Mouse (Mus musculus) heart, postnatal 4 days (tissue): Measurements from ENCODE around the gene Coil. TPM values are rescaled to one million over a fixed set of nuclear protein-coding genes. Genes with fewer than 3 reads are reported as not detected.

Experiments used
- total RNA-seq, 2 experiments: library from RNA; stranded (reverse); gene quantifications; 2 replicates each; pipeline ENCODE4 v1.2.3; 2021

Coil gene
- total RNA-seq, 2 experiments from 2014 or later, result 7.6 to 9.0 TPM

Other genes starting within 250 kb of the Coil start
- 100 to 1,000 TPM; 105 TPM for gene Akap1, start 105.7 kb upstream of the Coil start, total RNA-seq
- 10 to 100 TPM; 38.7 to 39.6 TPM for gene Scpep1, start 14.8 kb upstream of the Coil start, total RNA-seq
- gene Elobl, start 3.3 kb upstream of the Coil start, total RNA-seq, result not detected
- gene Trim25, start 29.1 kb downstream of the Coil start, total RNA-seq, result 10 to 100 TPM; 31.3 to 32.8 TPM
- 10 to 100 TPM; 12.4 to 13.6 TPM for gene Dgke, start 96.6 kb downstream of the Coil start, total RNA-seq
- gene Gm525, start 103.6 kb downstream of the Coil start, total RNA-seq, result not detected